Mouse (Mus musculus): Measurements from ENCODE around the gene Mid1.

DNA sequence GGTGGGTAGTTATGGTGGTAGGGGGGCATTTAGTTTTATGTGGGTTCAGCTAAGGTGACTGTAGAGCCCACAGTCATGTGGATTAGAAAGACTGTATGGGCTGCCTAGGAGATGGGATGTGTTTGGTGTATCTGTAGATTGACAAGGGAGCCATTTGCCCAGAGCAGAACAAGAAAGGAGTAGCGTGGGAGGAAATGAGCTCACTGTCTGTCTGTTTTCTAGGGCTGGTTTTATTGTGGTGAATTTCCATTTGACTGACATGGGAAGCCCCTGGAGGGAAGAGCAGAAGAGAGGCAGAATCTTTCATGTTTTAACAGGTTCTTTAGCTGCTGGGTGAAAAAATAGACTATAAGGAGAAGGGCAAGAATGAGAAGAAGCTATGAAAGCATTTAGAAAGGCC is 238.4 kb downstream of the Mid1 start:
- TF ChIP-seq CTCF (IDR thresholded peaks at IDR 0.05; ENCODE audit: low read depth), result no peak
- TF ChIP-seq EP300 (optimal IDR thresholded peaks at IDR 0.05), result no peak

Measured in stomach, postnatal 0 days (tissue).